Mouse (Mus musculus) intestine, postnatal 0 days (tissue): Measurements from ENCODE around the gene Nucks1. TPM values are rescaled to one million over a fixed set of nuclear protein-coding genes. Genes with fewer than 3 reads are reported as not detected.

ENCODE experiments used
- ATAC-seq: fragments of 200-750 bp; cut with Nextera tagmentation; 2 replicates; pipeline ENCODE4 v1.8.0; 2017; ENCODE audit warnings: mild to moderate bottlenecking, moderate TSS enrichment, moderate library complexity
- H3K27ac ChIP-seq: fragments of 300-500 bp; sonication (generic); 2 replicates; pipeline ENCODE4 v1.5.1; 2014; ENCODE audit warnings: mild to moderate bottlenecking, low read depth, low read length, moderate library complexity
- H3K27me3 ChIP-seq: fragments of 300-500 bp; sonication (generic); replicated peaks from 2 replicates; pipeline ENCODE4 v1.6.1; 2014; ENCODE audit warnings: low read length, mixed read lengths; ENCODE audit not compliant: control insufficient read depth, insufficient read depth
- H3K36me3 ChIP-seq: fragments of 300-500 bp; sonication (generic); 2 replicates; pipeline ENCODE4 v1.6.1; 2014; ENCODE audit warnings: mild to moderate bottlenecking, moderate library complexity; ENCODE audit not compliant: control insufficient read depth, insufficient read depth
- H3K4me1 ChIP-seq: fragments of 300-500 bp; sonication (generic); replicated peaks from 2 replicates; pipeline ENCODE4 v1.6.1; 2014; ENCODE audit warnings: antibody characterized with exemption, low read length, mixed read lengths; ENCODE audit not compliant: control insufficient read depth, insufficient read depth
- H3K4me2 ChIP-seq: fragments of 300-500 bp; sonication (generic); replicated peaks from 2 replicates; pipeline ENCODE4 v1.6.1; 2014; ENCODE audit warnings: low read depth, mild to moderate bottlenecking, moderate library complexity
- H3K4me3 ChIP-seq: fragments of 300-500 bp; sonication (generic); 2 replicates; pipeline ENCODE4 v1.5.1; 2014; ENCODE audit warnings: low read depth, low read length
- H3K9ac ChIP-seq: fragments of 300-500 bp; sonication (generic); 2 replicates; pipeline ENCODE4 v1.6.1; 2014; ENCODE audit warnings: mild to moderate bottlenecking, low read depth, low read length
- H3K9me3 ChIP-seq: fragments of 300-500 bp; sonication (generic); 2 replicates; pipeline ENCODE4 v1.6.1; 2016; ENCODE audit warnings: mixed run types; ENCODE audit not compliant: control insufficient read depth
- CTCF ChIP-seq: sonication (generic); IDR thresholded peaks from 2 replicates; pipeline ENCODE4 v1.5.1; 2016; ENCODE audit warnings: low read depth, mild to moderate bottlenecking, control low read depth, antibody characterized with exemption, moderate library complexity
- WGBS: fragments of 180-500 bp; shearing (Covaris S2); extraction: QIAGEN DNeasy Blood & Tissue Kit; methylation state at CpG from one replicate; pipeline ENCODE4 v1.1.7; 2014; 5-methylcytosine and 5-hydroxymethylcytosine counted together
- polyA plus RNA-seq: library from polyadenylated mRNA; unstranded; fragments of >200 nt; fragmentation: Nextera tagmentation; extraction: Ambion mirVana; gene quantifications from 2 replicates; pipeline ENCODE4 v1.2.1, GENCODE M21; 2015

Nucks1 gene
- polyA plus RNA-seq, 1 experiment from 2014 or later: 25.9 TPM

- Histone ChIP-seq H3K36me3 (no peaks in the 10 kb centered on the region), H3K9ac (no peak overlapping the region), H3K27me3 (no peaks in the 10 kb centered on the region), H3K9me3 (no peaks in the 10 kb centered on the region), H3K4me1 (no peaks in the 10 kb centered on the region), H3K4me2 (no peak overlapping the region), H3K4me3 (no peak overlapping the region), H3K27ac (no peak overlapping the region)
- no peak for TF ChIP-seq CTCF
- WGBS: 66% methylated on average over 2 of the region's 2 CpGs
- ATAC-seq: no peak
These were observed 73.5 kb downstream of the Nucks1 start for GRCm38 (mm10) chr1:131983806-131984205.

Other genes starting within 250 kb of the Nucks1 start
- gene Rab7b, start 221.8 kb upstream of the Nucks1 start, polyA plus RNA-seq: 2.9 and 3.3 TPM in 2 replicates
- gene Slc26a9, start 166.5 kb upstream of the Nucks1 start, polyA plus RNA-seq: 0.03 and 0.67 TPM in 2 replicates
- 17.3 and 19.8 TPM in 2 replicates for gene Pm20d1, start 113.2 kb upstream of the Nucks1 start, polyA plus RNA-seq
- gene Slc41a1, start 83.0 kb upstream of the Nucks1 start, polyA plus RNA-seq: 3.5 and 3.8 TPM in 2 replicates
- gene Rab29, start 43.3 kb upstream of the Nucks1 start, polyA plus RNA-seq: 16.2 and 19.1 TPM in 2 replicates
- 2.5 and 2.7 TPM in 2 replicates for gene Slc45a3, start 52.4 kb downstream of the Nucks1 start, polyA plus RNA-seq
- gene Elk4, start 97.1 kb downstream of the Nucks1 start, polyA plus RNA-seq: 16.4 and 19.6 TPM in 2 replicates
- 6.1 and 7.0 TPM in 2 replicates for gene Mfsd4a, start 157.5 kb downstream of the Nucks1 start, polyA plus RNA-seq
- 33.7 and 39.3 TPM in 2 replicates for gene Cdk18, start 229.2 kb downstream of the Nucks1 start, polyA plus RNA-seq